In the genomic region with DNA sequence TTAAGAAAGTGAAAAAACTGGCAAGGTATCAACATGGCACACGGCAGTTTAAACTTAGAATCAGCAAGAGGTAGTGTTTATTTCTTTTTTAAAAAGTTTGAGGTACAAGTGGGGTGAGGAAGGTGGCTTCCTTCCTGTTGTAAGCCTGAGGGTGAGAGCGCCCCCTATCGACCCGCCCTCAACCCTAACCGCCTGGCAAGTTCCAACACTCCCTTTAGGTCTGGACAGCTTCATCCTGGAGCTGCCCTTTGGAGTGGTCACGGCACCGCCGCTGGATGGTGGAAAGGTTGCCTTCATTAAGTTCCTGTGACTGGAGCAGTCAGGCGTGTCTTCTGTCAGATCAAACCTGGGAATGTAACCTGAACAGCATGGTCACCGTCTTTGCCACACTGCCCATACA, we compare ENCODE assay signal across 11 mouse cellular contexts. TPM values are rescaled to one million over a fixed set of nuclear protein-coding genes. Genes with fewer than 3 reads are reported as not detected.
A peak's percentile ranks its signal among the peaks of the same experiment; 100 is the strongest.
DNase-seq lines count a peak whose midpoint lies in the region; TF ChIP-seq lines count a peak whose summit lies in the region.
"Had no signal": no experiment of that assay in that cellular context is flagged by ENCODE, and none has a peak within 500 bp of the region (broad histone marks: within the 10 kb centered on the region; RNA-seq: fewer than 3 reads in every experiment).

No protein-coding gene starts in this region.

- H3K4me1 ChIP-seq in thymus, adult 2 months (replicated peaks; ENCODE audit: control insufficient read depth, insufficient read depth, low read length) = peaks cover 2% of the 10 kb centered on the region

- no peak overlapping the region for H3K4me3 ChIP-seq in thymus, adult 2 months (ENCODE audit: control insufficient read depth, insufficient read depth, low read length)
- H3K4me3 ChIP-seq: limb, embryonic 12.5 days; myocyte had no signal

- 0 out of 2 replicates have a peak, but pooled peaks have one; percentile 23 for TF ChIP-seq CTCF in thymus, adult 2 months (IDR thresholded peaks at IDR 0.05; ENCODE audit: borderline replicate concordance, control insufficient read depth, extremely low read depth, insufficient read depth, low read length, poor library complexity)

- DNase-seq in adrenal gland, postnatal 14 days = peak; percentile 33
- no peak for DNase-seq in adrenal gland, adult 8-10 months
- DNase-seq in thymus, adult 2 months = peak; percentile 43
- no peak for DNase-seq in thymus, adult 18-20 months
- peak; percentile 47 for DNase-seq in lung, postnatal 14 days
- DNase-seq in ovary, postnatal 36 days (ENCODE audit: low spot score) = no peak
- DNase-seq in layer of hippocampus, postnatal 10 days (ENCODE audit: low spot score in 2 of 2) = no peak
- DNase-seq in gastrocnemius, adult 18-20 months (ENCODE audit: low spot score) = no peak
- DNase-seq: heart, postnatal 10 days had no signal

- no peaks in the 10 kb centered on the region for H3K36me3 ChIP-seq in thymus, adult 2 months (ENCODE audit: control insufficient read depth, insufficient read depth, low read length)
- H3K36me3 ChIP-seq: limb, embryonic 12.5 days had no signal

- H3K27ac ChIP-seq in thymus, adult 2 months (ENCODE audit: control insufficient read depth, insufficient read depth, low read length) = no peak overlapping the region

- TF ChIP-seq POLR2A in thymus, adult 2 months (IDR thresholded peaks at IDR 0.05; ENCODE audit: control insufficient read depth, extremely low read depth, insufficient read depth, low read length, poor library complexity) = no peak

- WGBS in thymus, adult 2 months = 74% methylated on average over 10 of the region's 10 CpGs

- no peaks in the 10 kb centered on the region for H3K27me3 ChIP-seq in thymus, adult 2 months (ENCODE audit: control insufficient read depth, insufficient read depth, low read length)
- H3K27me3 ChIP-seq: limb, embryonic 12.5 days had no signal

RNA-seq across cellular contexts. Expression of a gene that starts 47.7 kb away (rescaled TPM):
- 24.6 and 26.5 TPM in 2 replicates for total RNA-seq in adrenal gland, postnatal 14 days (2021)
- total RNA-seq in adrenal gland, adult 8-10 months (2022) = 10 to 100 TPM; 21.6 to 34.4 (median 28.8) TPM
- polyA plus RNA-seq in thymus, adult 2 months (2012; rRNA removed) = 1.8 and 2.0 TPM in 2 replicates
- total RNA-seq in layer of hippocampus, postnatal 10 days (2021) = 10 to 100 TPM; 26.6 to 29.1 TPM
- 1 to 10 TPM; 5.1 to 6.7 TPM for total RNA-seq in gastrocnemius, adult 18-20 months (2021)

Comparison
In these comparisons a context has a peak if more than half of its experiments do, and no peak if none do; other contexts are left out.
1. DNase-seq: peak in adrenal gland, postnatal 14 days (single experiment), thymus, adult 2 months (single experiment) and lung, postnatal 14 days (single experiment); none in adrenal gland, adult 8-10 months (single experiment), thymus, adult 18-20 months (0 of 2), ovary, postnatal 36 days (single experiment), layer of hippocampus, postnatal 10 days (0 of 2) and gastrocnemius, adult 18-20 months (single experiment).